ENCODE assay signal across 8 mouse cellular contexts in the genomic region with DNA sequence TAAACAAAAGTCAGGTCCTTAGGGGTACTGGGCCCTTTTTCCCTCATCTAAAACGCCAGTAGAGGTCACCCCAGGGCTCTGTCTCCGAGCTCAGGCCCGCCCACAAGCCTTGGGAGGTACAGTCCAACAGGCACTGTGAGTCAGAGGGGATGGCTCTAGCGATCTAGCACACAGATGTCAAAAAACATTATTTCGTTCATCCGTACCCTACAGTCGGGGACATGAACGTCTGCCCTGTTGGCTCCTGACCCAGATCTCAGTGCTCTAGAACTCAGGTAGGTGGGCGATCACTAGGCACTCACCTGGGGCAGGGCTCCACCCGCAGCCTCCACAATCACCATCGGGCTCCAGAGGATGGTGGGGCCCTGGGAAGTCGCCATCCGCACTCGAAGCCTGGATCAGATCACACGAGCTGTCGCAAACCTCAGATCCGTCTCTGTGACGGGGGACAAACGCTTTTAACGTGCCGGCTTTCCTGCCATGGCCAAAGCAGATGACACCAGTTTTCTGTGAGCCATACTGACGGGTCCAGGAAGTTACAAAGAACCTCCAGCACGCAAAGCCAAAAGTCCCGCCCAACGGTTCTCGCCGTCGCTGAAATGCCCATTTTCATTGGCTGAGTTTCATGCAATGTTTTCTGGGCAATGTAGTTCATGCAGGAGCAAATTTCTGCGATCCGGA. TPM values are rescaled to one million over a fixed set of nuclear protein-coding genes. Genes with fewer than 3 reads are reported as not detected.
A peak's percentile ranks its signal among the peaks of the same experiment; 100 is the strongest.
DNase-seq lines count a peak whose midpoint lies in the region; ATAC-seq and TF ChIP-seq lines count a peak whose summit lies in the region.

Zfp954 (minus strand) TSS at position 568 of the 681 bp plus-strand sequence.

- peaks cover 10% of the 10 kb centered on the region; the same call in 1 of the 2 replicates for H3K4me1 ChIP-seq in embryonic facial prominence, embryonic 13.5 days
- no peaks in the 10 kb centered on the region; the same call in 1 of the 2 replicates for H3K4me1 ChIP-seq in kidney, adult 2 months (ENCODE audit: control insufficient read depth, insufficient read depth, low read length)
- no peaks in the 10 kb centered on the region for H3K4me1 ChIP-seq in limb, embryonic 12.5 days (replicated peaks)
- H3K4me1 ChIP-seq in midbrain, embryonic 15.5 days = peaks cover 17% of the 10 kb centered on the region
- H3K4me1 ChIP-seq in spleen, adult 2 months (ENCODE audit: control insufficient read depth, insufficient read depth, insufficient read length) = peaks cover 2% of the 10 kb centered on the region; the same call in 1 of the 2 replicates

- H3K4me3 ChIP-seq in embryonic facial prominence, embryonic 13.5 days = peak within 1 kb of the TSS; percentile 62
- peak within 1 kb of the TSS; percentile 96 for H3K4me3 ChIP-seq in kidney, adult 2 months (ENCODE audit: insufficient read depth, low read depth, low read length)
- H3K4me3 ChIP-seq in limb, embryonic 12.5 days (replicated peaks) = peak within 1 kb of the TSS; percentile 59
- peak within 1 kb of the TSS; percentile 68 for H3K4me3 ChIP-seq in midbrain, embryonic 15.5 days
- H3K4me3 ChIP-seq in spleen, adult 2 months (ENCODE audit: extremely low read depth, insufficient read depth, insufficient read length) = peak within 1 kb of the TSS; percentile 80

- peak within 1 kb of the TSS; percentile 72 for H3K9ac ChIP-seq in embryonic facial prominence, embryonic 13.5 days
- H3K9ac ChIP-seq in limb, embryonic 12.5 days (replicated peaks) = peak within 1 kb of the TSS; percentile 63
- H3K9ac ChIP-seq in midbrain, embryonic 15.5 days = peak within 1 kb of the TSS; percentile 69

- 0 out of 2 replicates have a peak within 1 kb of the TSS, but pooled peaks have one; percentile 40 for H3K27ac ChIP-seq in embryonic facial prominence, embryonic 13.5 days
- H3K27ac ChIP-seq in kidney, adult 2 months (ENCODE audit: insufficient read depth, low read depth, low read length) = peak within 1 kb of the TSS; percentile 19; the same call in 1 of the 2 replicates
- H3K27ac ChIP-seq in limb, embryonic 12.5 days = peak within 1 kb of the TSS; percentile 62; the same call in 1 of the 2 replicates
- peak within 1 kb of the TSS; percentile 77 for H3K27ac ChIP-seq in midbrain, embryonic 15.5 days
- peak within 1 kb of the TSS; percentile 74 for H3K27ac ChIP-seq in spleen, adult 2 months (ENCODE audit: insufficient read depth, low read length)

- peak; percentile 40 for TF ChIP-seq CTCF in kidney, adult 2 months (conservative IDR thresholded peaks at IDR 0.05; ENCODE audit: insufficient read depth, insufficient read length, low read depth, low read length)
- TF ChIP-seq CTCF in spleen, adult 2 months (IDR thresholded peaks at IDR 0.05; ENCODE audit: extremely low read depth, insufficient read depth, insufficient read length, insufficient replicate concordance) = peak; percentile 46; the same call in 1 of the 2 replicates

- H3K4me2 ChIP-seq in embryonic facial prominence, embryonic 13.5 days = peak within 1 kb of the TSS; percentile 62
- peak within 1 kb of the TSS; percentile 62 for H3K4me2 ChIP-seq in limb, embryonic 12.5 days
- peak within 1 kb of the TSS; percentile 79 for H3K4me2 ChIP-seq in midbrain, embryonic 15.5 days

- H3K9me3 ChIP-seq in embryonic facial prominence, embryonic 13.5 days = no peaks in the 10 kb centered on the region
- H3K9me3 ChIP-seq in limb, embryonic 12.5 days = no peaks in the 10 kb centered on the region
- no peaks in the 10 kb centered on the region for H3K9me3 ChIP-seq in midbrain, embryonic 15.5 days

- H3K27me3 ChIP-seq in embryonic facial prominence, embryonic 13.5 days = no peaks in the 10 kb centered on the region
- no peaks in the 10 kb centered on the region for H3K27me3 ChIP-seq in kidney, adult 2 months (replicated peaks; ENCODE audit: control insufficient read depth, insufficient read depth, low read length)
- no peaks in the 10 kb centered on the region for H3K27me3 ChIP-seq in limb, embryonic 12.5 days
- no peaks in the 10 kb centered on the region; the same call in 1 of the 2 replicates for H3K27me3 ChIP-seq in midbrain, embryonic 15.5 days (replicated peaks)
- H3K27me3 ChIP-seq in spleen, adult 2 months (ENCODE audit: control insufficient read depth, insufficient read depth, low read length) = no peaks in the 10 kb centered on the region

- TF ChIP-seq POLR2A in kidney, adult 2 months (IDR thresholded peaks at IDR 0.05; ENCODE audit: low read depth, low read length) = peak; percentile 50
- TF ChIP-seq POLR2A in spleen, adult 2 months (IDR thresholded peaks at IDR 0.05; ENCODE audit: low read depth, low read length) = peak; percentile 60

- WGBS in embryonic facial prominence, embryonic 13.5 days = under 1% methylated on average over 30 of the region's 30 CpGs
- WGBS in kidney, adult 2 months = under 1% methylated on average over 30 of the region's 30 CpGs
- under 1% methylated on average over 30 of the region's 30 CpGs for WGBS in limb, embryonic 12.5 days
- WGBS in midbrain, embryonic 15.5 days = under 1% methylated on average over 30 of the region's 30 CpGs
- 1% methylated on average over 30 of the region's 30 CpGs for WGBS in spleen, adult 2 months

- peak; percentile 90 for ATAC-seq in embryonic facial prominence, embryonic 13.5 days (ENCODE audit: insufficient number of reproducible peaks, insufficient read depth, low FRiP score, low TSS enrichment, low read depth)
- peak; percentile 91 for ATAC-seq in limb, embryonic 12.5 days (ENCODE audit: insufficient number of reproducible peaks, insufficient read depth, low FRiP score, low TSS enrichment, low read depth)
- peak; percentile 95 for ATAC-seq in midbrain, embryonic 15.5 days (replicated peaks)

- DNase-seq in 3134 (ENCODE audit: extremely low read depth, insufficient read length, low spot score) = peak; percentile 78
- DNase-seq in adrenal gland, postnatal 36 days = peak; percentile 87 to 88
- DNase-seq in heart, adult 18-20 months = peak; percentile 92 to 94
- DNase-seq in kidney, adult 2 months = peak; percentile 95
- peak; percentile 74 to 78 for DNase-seq in spleen, adult 2 months (ENCODE audit: low read depth in 1 of 2, low spot score in 2 of 2)

- H3K36me3 ChIP-seq in embryonic facial prominence, embryonic 13.5 days = peaks cover 31% of the 10 kb centered on the region
- no peaks in the 10 kb centered on the region for H3K36me3 ChIP-seq in kidney, adult 2 months (ENCODE audit: control insufficient read depth, insufficient read depth, low read length)
- H3K36me3 ChIP-seq in limb, embryonic 12.5 days = peaks cover 30% of the 10 kb centered on the region
- peaks cover 24% of the 10 kb centered on the region for H3K36me3 ChIP-seq in midbrain, embryonic 15.5 days (replicated peaks)
- peaks cover 5% of the 10 kb centered on the region for H3K36me3 ChIP-seq in spleen, adult 2 months (ENCODE audit: control insufficient read depth, insufficient read depth, low read length)

RNA-seq across cellular contexts. Expression of gene Zfp954, which starts in this region (rescaled TPM):
- 10 to 100 TPM; 12.8 to 14.0 TPM for total RNA-seq in adrenal gland, postnatal 36 days (2021)
- 13.1 and 14.1 TPM in 2 replicates for polyA plus RNA-seq in embryonic facial prominence, embryonic 13.5 days (2015; fragmentation: Nextera tagmentation; extraction: Ambion mirVana)
- total RNA-seq in heart, adult 18-20 months (2021) = 1 to 10 TPM; 4.5 TPM
- polyA plus RNA-seq in kidney, adult 2 months (2012; rRNA removed) = 7.5 and 7.6 TPM in 2 replicates
- polyA plus RNA-seq in limb, embryonic 12.5 days (2016; fragmentation: Nextera tagmentation; extraction: Ambion mirVana) = 13.3 and 14.8 TPM in 2 replicates
- polyA plus RNA-seq in midbrain, embryonic 15.5 days (2015; fragmentation: Nextera tagmentation; extraction: Ambion mirVana) = 23.2 and 24.8 TPM in 2 replicates
- polyA plus RNA-seq in spleen, adult 2 months (2012; rRNA removed) = 6.4 and 6.8 TPM in 2 replicates

Comparison
In these comparisons a context has a peak if more than half of its experiments do, and no peak if none do; other contexts are left out.
1. Peak in every context shown above with its lines: DNase-seq, ATAC-seq, H3K4me3 ChIP-seq and H3K27ac ChIP-seq.
2. H3K27ac ChIP-seq: peak in every context shown above with its lines; median percentile 77 in midbrain, embryonic 15.5 days; 74 in spleen, adult 2 months; 62 in limb, embryonic 12.5 days; 40 in embryonic facial prominence, embryonic 13.5 days; 19 in kidney, adult 2 months.